Mouse (Mus musculus) frontal cortex, postnatal 10 days (tissue): Measurements from ENCODE around the gene Mpdz.

Experiments used
- DNase-seq, 2 experiments: peaks; one replicate each; pipeline ENCODE4 v3.0.0; 2022; ENCODE audit warnings: low spot score in 2 of 2, mixed read lengths in 1 of 2

The Mpdz gene

GRCm38 (mm10) chr4:81283081-81283480, 159.5 kb downstream of the Mpdz start:
- DNase-seq = no peak

- DNase-seq = no peak
Observed at GRCm38 (mm10) chr4:81280098-81280497, 162.5 kb downstream of the Mpdz start.

- DNase-seq = no peak
Observed at GRCm38 (mm10) chr4:81279451-81279850, 163.2 kb downstream of the Mpdz start.

DNA sequence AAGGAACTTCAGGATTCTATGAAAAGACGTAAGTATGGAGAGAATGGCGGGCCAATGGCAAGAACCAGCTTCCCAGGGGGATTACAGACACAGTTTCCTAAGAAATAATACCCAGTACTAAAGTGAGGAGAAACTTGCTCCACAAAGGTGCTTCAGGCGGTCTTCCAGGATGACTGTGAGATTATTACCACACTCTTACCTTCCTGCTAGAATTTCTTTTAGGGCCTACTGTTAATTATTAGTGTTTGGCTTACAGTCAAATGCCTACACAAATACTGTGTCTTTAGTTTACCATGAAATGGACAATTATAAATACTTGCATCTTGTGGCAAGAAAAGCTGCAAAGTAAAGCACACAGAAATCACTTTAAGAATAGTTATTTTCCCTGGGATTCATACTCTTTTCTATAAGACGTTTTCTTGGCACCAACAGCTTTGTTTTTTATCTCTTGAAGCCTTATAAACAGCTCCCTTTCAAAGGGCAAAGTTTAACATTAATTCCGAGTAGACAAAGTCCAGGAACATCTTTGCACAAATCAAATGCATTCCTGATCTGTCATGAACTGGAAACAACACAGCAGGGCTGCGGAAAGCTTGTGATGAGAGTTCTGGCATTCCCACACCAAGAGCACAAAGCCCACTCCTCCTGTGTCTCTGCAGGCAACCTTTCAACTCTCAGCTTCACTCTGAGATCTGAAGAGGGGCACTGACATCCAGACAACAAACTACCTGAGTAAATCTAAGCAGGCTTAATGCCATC, 166.5 kb downstream of the Mpdz start:
- DNase-seq = no peak

- DNase-seq = no peak
Observed at GRCm38 (mm10) chr4:81273067-81273466, 169.5 kb downstream of the Mpdz start.

- no peak for DNase-seq
Observed at GRCm38 (mm10) chr4:81252859-81253780, 189.5 kb downstream of the Mpdz start.

DNA sequence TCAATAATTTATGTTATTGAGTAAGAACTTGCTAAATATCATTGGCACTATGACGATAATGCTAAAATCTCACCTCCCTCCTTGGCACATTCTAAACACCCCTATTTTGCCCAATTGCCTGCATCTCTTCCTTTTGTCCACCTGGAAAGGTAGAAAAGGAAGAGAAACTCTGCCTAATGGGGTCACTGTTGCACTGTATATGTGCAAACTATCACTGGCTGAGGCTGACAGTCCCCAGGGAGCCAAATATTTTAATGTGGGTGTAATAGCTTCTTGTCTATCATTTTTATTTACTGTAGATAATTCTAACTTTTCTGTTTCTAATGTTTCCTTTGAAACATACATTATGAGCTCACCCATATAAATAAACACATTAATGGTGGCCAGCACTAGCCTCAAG, 190.3 kb downstream of the Mpdz start:
- no peak for DNase-seq

GRCm38 (mm10) chr4:81251934-81252333, 190.7 kb downstream of the Mpdz start:
- peak in 1 of 2 experiments; percentile 37 for DNase-seq

- no peak for DNase-seq
Observed at GRCm38 (mm10) chr4:81249245-81249644, 193.4 kb downstream of the Mpdz start.

GRCm38 (mm10) chr4:81236227-81236626, 206.4 kb downstream of the Mpdz start:
- no peak for DNase-seq
